Mouse (Mus musculus) adrenal gland, adult (tissue): ENCODE measurements around the gene Cryl1.

Source experiments
- DNase-seq, 2 experiments: peaks; one replicate each; pipeline ENCODE4 v3.0.0; 2022 to 2023; ENCODE audit warnings: low spot score in 1 of 2; ENCODE audit not compliant: inconsistent age in 2 of 2

The Cryl1 gene

GRCm38 (mm10) chr14:57246575-57246974, 151.8 kb downstream of the Cryl1 start:
- DNase-seq: no peak

- DNase-seq: no peak
Measured at GRCm38 (mm10) chr14:57242978-57243377, 155.4 kb downstream of the Cryl1 start.

- DNase-seq: no peak
Measured at GRCm38 (mm10) chr14:57235276-57235675, 163.1 kb downstream of the Cryl1 start.

GRCm38 (mm10) chr14:57234711-57235110, 163.6 kb downstream of the Cryl1 start:
- DNase-seq: no peak

- DNase-seq: no peak
Measured at GRCm38 (mm10) chr14:57230264-57231015, 167.9 kb downstream of the Cryl1 start.
